Comparison of ENCODE assay signal across 19 mouse cellular contexts in the genomic region with DNA sequence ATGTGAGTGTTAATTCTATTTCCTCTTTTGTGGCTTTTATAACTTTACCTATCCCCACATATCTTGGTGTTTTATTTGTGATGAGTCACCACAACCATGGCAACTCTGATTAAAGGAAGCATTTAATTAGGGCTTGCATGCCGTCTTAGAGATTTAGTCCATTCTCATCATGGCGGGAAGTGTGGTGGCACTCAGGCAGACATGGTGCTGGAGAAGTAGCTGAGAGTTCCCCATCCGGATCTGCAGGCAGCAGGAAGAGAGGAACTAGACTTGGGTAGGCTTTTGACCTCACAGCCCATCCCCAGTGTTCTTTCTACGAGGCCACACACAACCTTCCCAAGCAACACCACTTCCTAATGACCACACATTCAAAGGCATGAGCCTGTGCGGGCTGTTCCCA.
"Had no signal": no experiment of that assay in that cellular context is flagged by ENCODE, and none has a peak within 500 bp of the region (broad histone marks: within the 10 kb centered on the region; RNA-seq: fewer than 3 reads in every experiment).

No protein-coding gene starts in this region.

- ATAC-seq: midbrain, embryonic 16.5 days had no signal

- H3K36me3 ChIP-seq: neural tube, embryonic 13.5 days; neural tube, embryonic 15.5 days had no signal

- H3K9me3 ChIP-seq: megakaryocyte, embryonic 14.5 days; neural tube, embryonic 13.5 days; neural tube, embryonic 15.5 days had no signal

- H3K4me1 ChIP-seq: neural tube, embryonic 13.5 days; neural tube, embryonic 15.5 days had no signal

- H3K4me3 ChIP-seq: megakaryocyte, embryonic 14.5 days; myocyte; neural tube, embryonic 13.5 days; neural tube, embryonic 15.5 days had no signal

- H3K4me2 ChIP-seq: lung, embryonic 14.5 days; midbrain, embryonic 11.5 days; neural tube, embryonic 13.5 days; neural tube, embryonic 15.5 days had no signal

- H3K27ac ChIP-seq: neural tube, embryonic 13.5 days; neural tube, embryonic 15.5 days had no signal

- DNase-seq: lung, adult 18-20 months; lung, embryonic 14.5 days; lung, postnatal 10 days; lung, postnatal 4 days; midbrain, embryonic 14.5 days; retina, postnatal 1 day; right cerebral cortex, adult 18-20 months; right cerebral cortex, postnatal 25 days; right cerebral cortex, postnatal 4 days; spleen, adult 18-20 months; thymus, adult 18-20 months; thymus, postnatal 14 days; thymus, postnatal 36 days had no signal

- H3K9ac ChIP-seq: lung, embryonic 14.5 days; neural tube, embryonic 13.5 days; neural tube, embryonic 15.5 days had no signal

- H3K27me3 ChIP-seq: neural tube, embryonic 13.5 days; neural tube, embryonic 15.5 days had no signal
